Mouse (Mus musculus) embryonic fibroblast, embryonic 13.5 days (primary cell): ENCODE data around the gene Fbxo48.

Source experiments
- CTCF ChIP-seq: IDR thresholded peaks from 2 replicates; pipeline ENCODE4 v1.5.1; 2011; ENCODE audit warnings: mild to moderate bottlenecking, control low read depth, low read length, moderate library complexity, borderline replicate concordance; ENCODE audit not compliant: insufficient read depth
- POLR2A ChIP-seq: IDR thresholded peaks from 2 replicates; pipeline ENCODE4 v1.6.1; 2011; ENCODE audit warnings: low read depth, mild to moderate bottlenecking, control low read depth, low read length, moderate library complexity

DNA sequence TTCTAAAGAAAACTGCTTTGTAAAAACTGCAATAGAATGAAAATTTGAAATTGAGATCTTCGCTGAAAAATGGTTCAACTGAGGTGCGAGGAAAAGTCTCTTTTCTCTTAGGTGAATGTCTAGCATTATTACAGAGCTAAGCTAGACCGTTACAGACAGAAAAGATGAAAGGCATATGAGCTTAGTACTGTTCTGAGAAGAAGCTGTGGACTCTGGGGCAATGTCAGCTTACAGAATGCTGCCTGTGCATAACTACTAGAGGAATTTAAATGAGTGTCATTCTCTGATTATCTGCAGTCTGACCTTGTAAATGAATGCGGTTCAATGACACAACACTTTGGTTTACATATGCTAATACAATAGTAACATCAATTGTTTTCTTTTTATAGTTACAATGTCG is 35.3 kb upstream of the Fbxo48 start:
- TF ChIP-seq CTCF (no peak), POLR2A (no peak)
